ENCODE assay signal across 30 mouse cellular contexts in genomic region chr4:41266350-41266749, GRCm38 (mm10). TPM values are rescaled to one million over a fixed set of nuclear protein-coding genes. Genes with fewer than 3 reads are reported as not detected.
DNase-seq lines count a peak whose midpoint lies in the region; ATAC-seq and TF ChIP-seq lines count a peak whose summit lies in the region.
"Had no signal": no experiment of that assay in that cellular context is flagged by ENCODE, and none has a peak within 500 bp of the region (broad histone marks: within the 10 kb centered on the region; RNA-seq: fewer than 3 reads in every experiment).

No protein-coding gene starts in this region.

- TF ChIP-seq CTCF in lung, postnatal 0 days (IDR thresholded peaks at IDR 0.05): no peak

- intact Hi-C loops in gastrocnemius, postnatal 14 days (cut with DNase I; ENCODE audit: low total_unique reads): no loop called here

- H3K4me3 ChIP-seq in lung, postnatal 0 days (ENCODE audit: low read depth, low read length): no peak overlapping the region
- no peak overlapping the region for H3K4me3 ChIP-seq in stomach, embryonic 15.5 days (replicated peaks)
- H3K4me3 ChIP-seq: embryonic facial prominence, embryonic 15.5 days; forebrain, embryonic 12.5 days; forebrain, embryonic 15.5 days; heart, adult 2 months; heart, embryonic 10.5 days; heart, embryonic 13.5 days had no signal

- DNase-seq in gastrocnemius, adult 18-20 months (ENCODE audit: low spot score): peak; percentile 27
- no peak for DNase-seq in gastrocnemius, postnatal 14 days
- peak; percentile 38 for DNase-seq in lung, postnatal 0 days (ENCODE audit: low spot score)
- no peak for DNase-seq in lung, postnatal 14 days
- no peak for DNase-seq in right cerebral cortex, postnatal 36 days (ENCODE audit: low spot score in 2 of 2)
- DNase-seq: adrenal gland, adult 2 months; adrenal gland, postnatal 14 days; B cell, adult 2 months; cerebellum, adult 11-12 months; cerebellum, adult 8-10 months; cerebellum, postnatal 10 days; cerebellum, postnatal 36 days; embryo, embryonic 11 days; gastrocnemius, postnatal 25 days; heart, adult 2 months; heart, postnatal 14 days; heart, postnatal 4 days had no signal

- no peaks in the 10 kb centered on the region for H3K36me3 ChIP-seq in lung, postnatal 0 days (ENCODE audit: insufficient read depth, low read length)
- H3K36me3 ChIP-seq in stomach, embryonic 15.5 days: peaks cover 20% of the 10 kb centered on the region

- H3K4me1 ChIP-seq in lung, postnatal 0 days (ENCODE audit: insufficient read depth, low read depth, low read length): no peaks in the 10 kb centered on the region
- H3K4me1 ChIP-seq in stomach, embryonic 15.5 days: peaks cover 8% of the 10 kb centered on the region; the same call in 1 of the 2 replicates
- H3K4me1 ChIP-seq: embryonic facial prominence, embryonic 15.5 days; forebrain, embryonic 12.5 days; forebrain, embryonic 15.5 days had no signal

- no peaks in the 10 kb centered on the region for H3K27me3 ChIP-seq in lung, postnatal 0 days (replicated peaks; ENCODE audit: insufficient read depth, low read length)
- no peaks in the 10 kb centered on the region for H3K27me3 ChIP-seq in stomach, embryonic 15.5 days (replicated peaks)
- H3K27me3 ChIP-seq: CH12.LX; embryonic facial prominence, embryonic 15.5 days; forebrain, embryonic 12.5 days; forebrain, embryonic 15.5 days; heart, embryonic 13.5 days; Patski had no signal

- no peak overlapping the region for H3K9ac ChIP-seq in lung, postnatal 0 days (replicated peaks; ENCODE audit: low read depth)
- H3K9ac ChIP-seq in stomach, embryonic 15.5 days: no peak overlapping the region
- H3K9ac ChIP-seq: embryonic facial prominence, embryonic 15.5 days; forebrain, embryonic 12.5 days; forebrain, embryonic 15.5 days; heart, embryonic 13.5 days; hindbrain, embryonic 14.5 days had no signal

- no peak for TF ChIP-seq EP300 in lung, postnatal 0 days (IDR thresholded peaks at IDR 0.05)

- H3K9me3 ChIP-seq in lung, postnatal 0 days (ENCODE audit: low read length): no peaks in the 10 kb centered on the region
- no peaks in the 10 kb centered on the region for H3K9me3 ChIP-seq in stomach, embryonic 15.5 days
- H3K9me3 ChIP-seq: embryonic facial prominence, embryonic 15.5 days; forebrain, embryonic 12.5 days; forebrain, embryonic 15.5 days; G1E; heart, embryonic 10.5 days; heart, embryonic 13.5 days had no signal

- H3K4me2 ChIP-seq in lung, postnatal 0 days (replicated peaks; ENCODE audit: low read depth, low read length): no peak overlapping the region
- H3K4me2 ChIP-seq in stomach, embryonic 15.5 days: no peak overlapping the region
- H3K4me2 ChIP-seq: embryonic facial prominence, embryonic 15.5 days; forebrain, embryonic 12.5 days; forebrain, embryonic 15.5 days; heart, embryonic 13.5 days; hindbrain, embryonic 14.5 days had no signal

- no peak overlapping the region for H3K27ac ChIP-seq in lung, postnatal 0 days (ENCODE audit: low read length)
- no peak overlapping the region; the same call in 1 of the 2 replicates for H3K27ac ChIP-seq in stomach, embryonic 15.5 days
- H3K27ac ChIP-seq: embryonic facial prominence, embryonic 15.5 days; forebrain, embryonic 12.5 days; forebrain, embryonic 15.5 days; heart, adult 2 months; heart, embryonic 10.5 days; heart, embryonic 13.5 days; hindbrain, embryonic 14.5 days; hindbrain, postnatal 0 days had no signal

- no peak for ATAC-seq in lung, postnatal 0 days
- ATAC-seq in stomach, embryonic 15.5 days (ENCODE audit: insufficient read depth, low FRiP score, low read depth): peak; percentile 73; the same call in 1 of the 2 replicates
- ATAC-seq in activated CD4-positive, CD25-positive, alpha-beta regulatory T cell, adult 4 months: no peak
- ATAC-seq: forebrain, embryonic 15.5 days; hindbrain, postnatal 0 days; inflammation-experienced regulatory T-cells, adult 6 months had no signal

- WGBS in lung, postnatal 0 days: 64% methylated on average over 4 of the region's 4 CpGs
- 56% methylated on average over 4 of the region's 4 CpGs for WGBS in stomach, embryonic 15.5 days

RNA-seq across cellular contexts. Expression of gene Ubap2, which starts 8.6 kb away (rescaled TPM):
- 10 to 100 TPM; 87.1 to 89.5 TPM for total RNA-seq in gastrocnemius, adult 18-20 months (2021)
- 10 to 100 TPM; 98.2 to 99.2 TPM for total RNA-seq in gastrocnemius, postnatal 14 days (2021)
- polyA plus RNA-seq in lung, postnatal 0 days (2015; fragmentation: Nextera tagmentation; extraction: Ambion mirVana): 18.2 and 21.4 TPM in 2 replicates
- 54.3 and 55.7 TPM in 2 replicates for polyA plus RNA-seq in stomach, embryonic 15.5 days (2015; fragmentation: Nextera tagmentation; extraction: Ambion mirVana)
- 10 to 100 TPM; 18.2 to 23.7 TPM for polyA plus RNA-seq in activated CD4-positive, CD25-positive, alpha-beta regulatory T cell, adult 4 months (2017; shearing (Covaris generic))

RNA-seq across cellular contexts. Expression of gene Dcaf12, which starts 48.3 kb away (rescaled TPM):
- 10 to 100 TPM; 27.0 to 27.1 TPM for total RNA-seq in gastrocnemius, adult 18-20 months (2021)
- 10 to 100 TPM; 26.7 to 27.8 TPM for total RNA-seq in gastrocnemius, postnatal 14 days (2021)
- polyA plus RNA-seq in lung, postnatal 0 days (2015; fragmentation: Nextera tagmentation; extraction: Ambion mirVana): 41.3 and 48.1 TPM in 2 replicates
- polyA plus RNA-seq in stomach, embryonic 15.5 days (2015; fragmentation: Nextera tagmentation; extraction: Ambion mirVana): 56.2 and 58.7 TPM in 2 replicates
- polyA plus RNA-seq in activated CD4-positive, CD25-positive, alpha-beta regulatory T cell, adult 4 months (2017; shearing (Covaris generic)): 10 to 100 TPM; 24.4 to 28.0 TPM

Comparison
In these comparisons a context has a peak if more than half of its experiments do, and no peak if none do; other contexts are left out.
1. DNase-seq: peak in gastrocnemius, adult 18-20 months (single experiment) and lung, postnatal 0 days (single experiment); none in gastrocnemius, postnatal 14 days (single experiment), lung, postnatal 14 days (single experiment) and right cerebral cortex, postnatal 36 days (0 of 2).